Mouse (Mus musculus): Measurements from ENCODE around the gene Ogn. TPM values are rescaled to one million over a fixed set of nuclear protein-coding genes. Genes with fewer than 3 reads are reported as not detected.

The Ogn gene
- total and polyA plus RNA-seq, 3 experiments, result 27.4 to 74.7 (median 69.0) TPM

DNA sequence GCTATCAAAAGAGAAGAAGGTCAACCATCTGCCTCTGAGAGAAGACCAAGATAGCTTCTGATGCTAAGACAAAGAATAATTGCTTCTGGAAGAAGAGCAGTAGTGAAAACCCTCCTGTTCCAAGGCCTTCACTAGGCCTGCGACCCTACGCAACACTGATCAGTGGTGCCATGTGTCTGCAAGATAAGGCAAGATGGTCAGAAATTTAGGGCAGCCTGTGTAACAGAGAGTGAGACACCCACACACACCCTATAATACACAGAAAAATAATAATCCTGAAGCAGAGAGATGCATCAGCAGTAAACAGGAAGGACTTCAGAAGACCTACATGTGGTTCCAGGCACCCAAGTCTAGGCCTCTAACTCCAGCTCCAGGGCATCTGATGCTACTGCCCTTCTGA lies 32.1 kb downstream of the Ogn start:
- H3K79me2 ChIP-seq (replicated peaks; ENCODE audit: control insufficient read depth, insufficient read depth, low read length), result no peaks in the 10 kb centered on the region
- H3K4me1 ChIP-seq (ENCODE audit: control insufficient read depth, insufficient read depth, low read length), result peaks cover 4% of the 10 kb centered on the region
- no peak overlapping the region for H3K4me3 ChIP-seq
- intact Hi-C loops (cut with DNase I), result no loop called here
- H3K9ac ChIP-seq (ENCODE audit: low read depth, low read length), result no peak overlapping the region
- no peaks in the 10 kb centered on the region; the same call in 1 of the 2 replicates for H3K36me3 ChIP-seq (ENCODE audit: control insufficient read depth, insufficient read depth, low read length)
- H3K27ac ChIP-seq, result no peak overlapping the region
- 98% methylated on average over 2 of the region's 2 CpGs for WGBS
- H3K27me3 ChIP-seq (ENCODE audit: control insufficient read depth, insufficient read depth, low read length), result no peaks in the 10 kb centered on the region
- no peak for DNase-seq
- TF ChIP-seq EP300 (IDR thresholded peaks at IDR 0.05; ENCODE audit: insufficient read depth, low read depth, low read length) (no peak), POLR2A (IDR thresholded peaks at IDR 0.05; ENCODE audit: insufficient read depth, low read depth, low read length) (no peak), CTCF (IDR thresholded peaks at IDR 0.05) (no peak)

- H3K79me2 ChIP-seq (replicated peaks; ENCODE audit: control insufficient read depth, insufficient read depth, low read length), result no peaks in the 10 kb centered on the region
- TF ChIP-seq EP300 (IDR thresholded peaks at IDR 0.05; ENCODE audit: insufficient read depth, low read depth, low read length), result no peak
- TF ChIP-seq CTCF (IDR thresholded peaks at IDR 0.05), result no peak
- TF ChIP-seq POLR2A (IDR thresholded peaks at IDR 0.05; ENCODE audit: insufficient read depth, low read depth, low read length), result no peak
- no peak overlapping the region for H3K27ac ChIP-seq
- intact Hi-C loops (cut with DNase I), result no loop called here
- WGBS, result 71% methylated on average over 6 of the region's 6 CpGs
- H3K36me3 ChIP-seq (ENCODE audit: control insufficient read depth, insufficient read depth, low read length), result no peaks in the 10 kb centered on the region; the same call in 1 of the 2 replicates
- H3K9ac ChIP-seq (ENCODE audit: low read depth, low read length), result no peak overlapping the region
- no peak overlapping the region for H3K4me3 ChIP-seq
- peaks cover 4% of the 10 kb centered on the region for H3K4me1 ChIP-seq (ENCODE audit: control insufficient read depth, insufficient read depth, low read length)
- H3K27me3 ChIP-seq (ENCODE audit: control insufficient read depth, insufficient read depth, low read length), result no peaks in the 10 kb centered on the region
- no peak for DNase-seq
These were observed 34.8 kb downstream of the Ogn start for GRCm38 (mm10) chr13:49642650-49643049.

DNA sequence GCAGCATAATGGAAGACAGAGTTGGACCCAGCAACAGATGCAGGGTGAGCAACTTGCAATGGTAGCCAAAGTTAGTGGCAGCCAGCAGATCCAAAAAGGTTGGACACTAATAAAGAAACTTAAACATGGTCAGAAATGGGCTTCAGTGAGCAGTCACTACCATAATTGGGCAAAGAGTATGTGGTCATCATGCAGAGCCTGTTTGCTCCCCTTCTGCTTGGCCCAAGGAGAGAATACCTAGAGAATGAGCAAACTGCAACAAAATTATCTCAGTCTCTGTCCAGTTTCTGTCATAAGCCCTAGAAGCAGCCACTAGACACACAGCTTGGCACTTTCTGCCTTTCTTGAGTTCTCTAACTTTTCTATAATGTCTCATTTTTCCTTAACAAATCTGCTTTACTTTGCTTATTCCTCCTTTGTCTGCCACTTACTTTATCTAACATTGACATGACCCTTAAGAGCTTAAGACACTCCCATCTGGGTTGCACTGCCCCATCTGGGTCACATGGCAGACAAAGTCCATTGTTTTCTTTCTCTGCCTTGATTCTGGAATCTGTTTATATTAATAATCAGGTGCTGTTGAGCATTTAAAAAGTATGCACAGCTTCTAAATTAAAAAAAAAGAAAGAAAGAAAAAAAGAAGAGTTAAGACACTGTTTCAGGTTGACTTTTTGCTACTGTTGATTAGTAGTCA lies 36.0 kb downstream of the Ogn start:
- no peak for DNase-seq
- Histone ChIP-seq H3K4me1 (ENCODE audit: control insufficient read depth, insufficient read depth, low read length) (peaks cover 4% of the 10 kb centered on the region), H3K79me2 (replicated peaks; ENCODE audit: control insufficient read depth, insufficient read depth, low read length) (no peaks in the 10 kb centered on the region), H3K27me3 (ENCODE audit: control insufficient read depth, insufficient read depth, low read length) (no peaks in the 10 kb centered on the region), H3K27ac (peak overlapping the region; percentile 20; the same call in 1 of the 2 replicates), H3K36me3 (ENCODE audit: control insufficient read depth, insufficient read depth, low read length) (no peaks in the 10 kb centered on the region; the same call in 1 of the 2 replicates), H3K4me3 (no peak overlapping the region), H3K9ac (ENCODE audit: low read depth, low read length) (no peak overlapping the region)
- intact Hi-C loops (cut with DNase I), result loop anchor here (2.0 kb wide), 1 partner anchor 305 kb away; no protein-coding TSS in a partner anchor
- no peak for TF ChIP-seq POLR2A (IDR thresholded peaks at IDR 0.05; ENCODE audit: insufficient read depth, low read depth, low read length)
- TF ChIP-seq CTCF (IDR thresholded peaks at IDR 0.05), result no peak
- no peak for TF ChIP-seq EP300 (IDR thresholded peaks at IDR 0.05; ENCODE audit: insufficient read depth, low read depth, low read length)

- 38% methylated on average over 2 of the region's 2 CpGs for WGBS
- Histone ChIP-seq H3K4me1 (ENCODE audit: control insufficient read depth, insufficient read depth, low read length) (peaks cover 4% of the 10 kb centered on the region), H3K9ac (ENCODE audit: low read depth, low read length) (no peak overlapping the region), H3K4me3 (no peak overlapping the region), H3K27ac (peak overlapping the region; percentile 34), H3K79me2 (replicated peaks; ENCODE audit: control insufficient read depth, insufficient read depth, low read length) (no peaks in the 10 kb centered on the region), H3K27me3 (ENCODE audit: control insufficient read depth, insufficient read depth, low read length) (no peaks in the 10 kb centered on the region), H3K36me3 (ENCODE audit: control insufficient read depth, insufficient read depth, low read length) (no peaks in the 10 kb centered on the region; the same call in 1 of the 2 replicates)
- peak in 1 of 2 experiments; percentile 31 for DNase-seq
- intact Hi-C loops (cut with DNase I), result loop anchor here (1.0 to 5.0 kb wide), 3 partner anchors 88 to 306 kb away; no protein-coding TSS in a partner anchor
- TF ChIP-seq POLR2A (IDR thresholded peaks at IDR 0.05; ENCODE audit: insufficient read depth, low read depth, low read length) (no peak), CTCF (IDR thresholded peaks at IDR 0.05) (peak; percentile 81)
These were observed 37.1 kb downstream of the Ogn start for GRCm38 (mm10) chr13:49644731-49645529.

GRCm38 (mm10) chr13:49646019-49646418 lies 38.2 kb downstream of the Ogn start:
- no peak for DNase-seq
- Histone ChIP-seq H3K27me3 (ENCODE audit: control insufficient read depth, insufficient read depth, low read length) (no peaks in the 10 kb centered on the region), H3K27ac (no peak overlapping the region), H3K4me1 (ENCODE audit: control insufficient read depth, insufficient read depth, low read length) (peaks cover 4% of the 10 kb centered on the region), H3K36me3 (ENCODE audit: control insufficient read depth, insufficient read depth, low read length) (no peaks in the 10 kb centered on the region; the same call in 1 of the 2 replicates), H3K79me2 (replicated peaks; ENCODE audit: control insufficient read depth, insufficient read depth, low read length) (no peaks in the 10 kb centered on the region), H3K4me3 (no peak overlapping the region), H3K9ac (ENCODE audit: low read depth, low read length) (no peak overlapping the region)
- intact Hi-C loops (cut with DNase I), result loop anchor here (5.0 kb wide), 1 partner anchor 89 kb away; no protein-coding TSS in a partner anchor
- 73% methylated on average over 1 of the region's 1 CpGs for WGBS
- no peak for TF ChIP-seq CTCF (IDR thresholded peaks at IDR 0.05)
- TF ChIP-seq EP300 (IDR thresholded peaks at IDR 0.05; ENCODE audit: insufficient read depth, low read depth, low read length), result no peak
- no peak for TF ChIP-seq POLR2A (IDR thresholded peaks at IDR 0.05; ENCODE audit: insufficient read depth, low read depth, low read length)

Measured in heart, adult 2 months (tissue).